Mouse (Mus musculus): ENCODE data around the gene Sgo2a.

- TF ChIP-seq ZNF384 (IDR thresholded peaks at IDR 0.05; ENCODE audit: low read depth, low read length) (no peak), ZC3H11A (IDR thresholded peaks at IDR 0.05; ENCODE audit: borderline replicate concordance, low read depth, low read length) (no peak)
Observed at GRCm38 (mm10) chr1:57971588-57971987, 24.2 kb upstream of the Sgo2a start.

Data from ES-E14 (cell line).